Mouse (Mus musculus) heart, embryonic 14.5 days (tissue): Measurements from ENCODE around the gene Olfr922. TPM values are rescaled to one million over a fixed set of nuclear protein-coding genes. Genes with fewer than 3 reads are reported as not detected.

Experiments
- ATAC-seq: fragments of 200-750 bp; cut with Nextera tagmentation; 2 replicates; pipeline ENCODE4 v1.8.0; 2017; ENCODE audit warnings: low read depth, moderate TSS enrichment; ENCODE audit not compliant: insufficient number of reproducible peaks, insufficient read depth, low FRiP score
- H3K27ac ChIP-seq, 2 experiments: fragments of 200-500 bp in 1 of 2; fragments of 300-500 bp in 1 of 2; sonication (generic) in 1 of 2; replicated peaks in 1 of 2; 2 replicates each; pipeline ENCODE4 v1.5.1; 2012 to 2014; ENCODE audit warnings: low read depth in 2 of 2, low read length in 2 of 2, control low read depth in 1 of 2, mild to moderate bottlenecking in 1 of 2, mixed read lengths in 1 of 2; ENCODE audit not compliant: control insufficient read depth in 1 of 2, insufficient read depth in 1 of 2
- H3K27me3 ChIP-seq: fragments of 300-500 bp; sonication (generic); 2 replicates; pipeline ENCODE4 v1.6.1; 2014; ENCODE audit warnings: mild to moderate bottlenecking, low read length, control low read depth; ENCODE audit not compliant: control insufficient read depth, insufficient read depth
- H3K36me3 ChIP-seq: fragments of 300-500 bp; sonication (generic); 2 replicates; pipeline ENCODE4 v1.6.1; 2014; ENCODE audit warnings: mild to moderate bottlenecking, control low read depth, low read length, mixed read lengths; ENCODE audit not compliant: control insufficient read depth, insufficient read depth
- H3K4me1 ChIP-seq, 2 experiments: fragments of 200-500 bp in 1 of 2; fragments of 300-500 bp in 1 of 2; sonication (generic) in 1 of 2; 2 replicates each; pipeline ENCODE4 v1.6.1; 2012 to 2014; ENCODE audit warnings: low read length in 2 of 2, control low read depth in 1 of 2, mixed read lengths in 1 of 2; ENCODE audit not compliant: control insufficient read depth in 2 of 2, insufficient read depth in 2 of 2
- H3K4me2 ChIP-seq: fragments of 300-500 bp; sonication (generic); 2 replicates; pipeline ENCODE4 v1.6.1; 2014; ENCODE audit warnings: mild to moderate bottlenecking, low read length
- H3K4me3 ChIP-seq, 2 experiments: fragments of 200-500 bp in 1 of 2; fragments of 300-500 bp in 1 of 2; sonication (generic) in 1 of 2; 2 replicates each; pipeline ENCODE4 v1.5.1; 2012 to 2014; ENCODE audit warnings: low read length in 2 of 2, mild to moderate bottlenecking in 2 of 2, control low read depth in 1 of 2, low read depth in 1 of 2, moderate library complexity in 1 of 2; ENCODE audit not compliant: control insufficient read depth in 1 of 2, insufficient read depth in 1 of 2
- H3K9ac ChIP-seq: fragments of 300-500 bp; sonication (generic); 2 replicates; pipeline ENCODE4 v1.6.1; 2014; ENCODE audit warnings: mild to moderate bottlenecking, low read length
- H3K9me3 ChIP-seq: fragments of 300-500 bp; sonication (generic); 2 replicates; pipeline ENCODE4 v1.6.1; 2016; ENCODE audit warnings: low read length, control low read depth; ENCODE audit not compliant: control insufficient read depth
- polyA plus RNA-seq: library from polyadenylated mRNA; unstranded; fragments of >200 nt; fragmentation: Nextera tagmentation; extraction: Ambion mirVana; gene quantifications from 2 replicates; pipeline ENCODE4 v1.2.1, GENCODE M21; 2014

Gene Olfr922
- polyA plus RNA-seq, 1 experiment from 2014 or later = not detected

DNA sequence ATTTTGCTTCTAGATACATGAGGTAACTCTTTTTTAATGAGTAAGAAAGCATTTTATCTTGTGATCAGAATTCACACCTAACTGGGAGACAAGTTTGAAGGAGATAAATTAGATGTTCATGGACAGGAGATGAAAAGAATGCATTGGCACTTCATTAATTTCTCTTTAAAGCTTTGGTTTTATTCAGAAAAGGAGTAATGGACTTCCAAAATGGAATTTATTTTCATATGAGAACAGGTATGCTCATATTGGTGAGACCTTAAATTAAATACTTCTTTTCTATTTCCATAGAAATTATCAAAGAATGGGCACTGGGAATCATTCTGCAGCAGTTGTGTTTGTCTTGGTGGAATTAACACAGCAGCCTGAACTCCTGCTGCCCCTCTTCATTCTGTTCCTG lies 40.3 kb downstream of the Olfr922 start, which contains the start of gene Olfr26:
TSS of gene Olfr26 (plus strand) at position 301 of the 400 bp plus-strand sequence.
- Histone ChIP-seq H3K4me2 (no peak within 1 kb of the TSS), H3K9ac (no peak within 1 kb of the TSS), H3K9me3 (no peaks in the 10 kb centered on the region), H3K4me1 (no peaks in the 10 kb centered on the region), H3K27ac (no peak within 1 kb of the TSS), H3K36me3 (no peaks in the 10 kb centered on the region), H3K27me3 (no peaks in the 10 kb centered on the region), H3K4me3 (no peak within 1 kb of the TSS)
- no peak for ATAC-seq

Other genes with a start within 250 kb of the Olfr922 start
- gene Olfr912, start 234.4 kb upstream of the Olfr922 start, polyA plus RNA-seq = not detected in 2 replicates
- not detected in 2 replicates for gene Olfr913, start 221.9 kb upstream of the Olfr922 start, polyA plus RNA-seq
- gene Olfr914, start 209.5 kb upstream of the Olfr922 start, polyA plus RNA-seq = not detected in 2 replicates
- not detected in 2 replicates for gene Olfr916, start 154.7 kb upstream of the Olfr922 start, polyA plus RNA-seq
- gene Olfr917, start 148.8 kb upstream of the Olfr922 start, polyA plus RNA-seq = not detected in 2 replicates
- not detected in 2 replicates for gene Olfr918, start 140.0 kb upstream of the Olfr922 start, polyA plus RNA-seq
- gene Olfr919, start 110.9 kb upstream of the Olfr922 start, polyA plus RNA-seq = not detected in 2 replicates
- 23.2 and 25.5 TPM in 2 replicates for gene Vwa5a, start 96.3 kb upstream of the Olfr922 start, polyA plus RNA-seq
- 0.04 and 0.05 TPM in 2 replicates for gene Olfr920, start 62.3 kb upstream of the Olfr922 start, polyA plus RNA-seq
- not detected in 2 replicates for gene Olfr921, start 41.5 kb upstream of the Olfr922 start, polyA plus RNA-seq
- gene Olfr923, start 11.9 kb downstream of the Olfr922 start, polyA plus RNA-seq = not detected in 2 replicates
- not detected in 2 replicates for gene Olfr924, start 29.8 kb downstream of the Olfr922 start, polyA plus RNA-seq
- not detected in 2 replicates for gene Olfr26, start 40.4 kb downstream of the Olfr922 start, polyA plus RNA-seq
- gene Olfr926, start 62.5 kb downstream of the Olfr922 start, polyA plus RNA-seq = not detected in 2 replicates
- not detected in 2 replicates for gene Olfr930, start 115.2 kb downstream of the Olfr922 start, polyA plus RNA-seq
- gene Olfr933, start 157.7 kb downstream of the Olfr922 start, polyA plus RNA-seq = not detected in 2 replicates
- gene Olfr934, start 173.7 kb downstream of the Olfr922 start, polyA plus RNA-seq = not detected in 2 replicates
- not detected in 2 replicates for gene Olfr935, start 185.1 kb downstream of the Olfr922 start, polyA plus RNA-seq
- gene Olfr146, start 208.8 kb downstream of the Olfr922 start, polyA plus RNA-seq = not detected in 2 replicates